Mouse (Mus musculus) small intestine, adult 2 months (tissue): ENCODE results near the gene Gm28051. TPM values are rescaled to one million over a fixed set of nuclear protein-coding genes. Genes with fewer than 3 reads are reported as not detected.

Experiments
- H3K27ac ChIP-seq: fragments of 200-500 bp; 2 replicates; pipeline ENCODE4 v1.5.1; 2012; ENCODE audit warnings: low read depth, low read length, control low read depth, inconsistent platforms; ENCODE audit not compliant: insufficient read depth
- H3K27me3 ChIP-seq: fragments of 200-500 bp; 2 replicates; pipeline ENCODE4 v1.6.1; 2012; ENCODE audit warnings: mild to moderate bottlenecking, moderate library complexity, low read length, inconsistent platforms; ENCODE audit not compliant: control insufficient read depth, insufficient read depth
- H3K36me3 ChIP-seq: fragments of 200-500 bp; 2 replicates; pipeline ENCODE4 v1.6.1; 2012; ENCODE audit warnings: mild to moderate bottlenecking, low read length, control low read depth, inconsistent platforms; ENCODE audit not compliant: control insufficient read depth, insufficient read depth
- H3K4me1 ChIP-seq: fragments of 200-500 bp; 2 replicates; pipeline ENCODE4 v1.6.1; 2012; ENCODE audit warnings: low read length, inconsistent platforms, mixed read lengths; ENCODE audit not compliant: control insufficient read depth, insufficient read depth, insufficient read length
- H3K4me3 ChIP-seq: fragments of 200-500 bp; 2 replicates; pipeline ENCODE4 v1.5.1; 2012; ENCODE audit warnings: low read depth, mild to moderate bottlenecking, control low read depth, inconsistent platforms, low read length, moderate library complexity
- CTCF ChIP-seq: fragments of 200-500 bp; IDR thresholded peaks from 2 replicates; pipeline ENCODE4 v1.5.1; 2012; ENCODE audit warnings: low read depth, mild to moderate bottlenecking, control low read depth, inconsistent platforms, low read length, moderate library complexity, mixed read lengths; ENCODE audit not compliant: insufficient replicate concordance, insufficient read length; ENCODE audit errors: extremely low read depth
- POLR2A ChIP-seq: fragments of 200-500 bp; IDR thresholded peaks from 2 replicates; pipeline ENCODE4 v1.6.1; 2012; ENCODE audit warnings: low read depth, mild to moderate bottlenecking, control low read depth, inconsistent platforms, low read length, moderate library complexity
- WGBS: fragments of 180-500 bp; shearing (Covaris S2); methylation state at CpG from one replicate; pipeline ENCODE4 v1.1.7; 2018; 5-methylcytosine and 5-hydroxymethylcytosine counted together
- polyA plus RNA-seq: library from polyadenylated mRNA; depleted of rRNA; stranded (reverse); fragments of >200 nt; gene quantifications from 2 replicates; pipeline ENCODE4 v1.2.3, GENCODE M21; 2012

The Gm28051 gene
- polyA plus RNA-seq, 1 experiment = not detected

GRCm38 (mm10) chr12:102682722-102683299 is 74.8 kb downstream of the Gm28051 start:
- 24% methylated on average over 7 of the region's 7 CpGs for WGBS
- TF ChIP-seq POLR2A (no peak), CTCF (0 out of 2 replicates have a peak, but pooled peaks have one; percentile 6)
- H3K4me3 ChIP-seq = no peak overlapping the region
- peak overlapping the region; percentile 99 for H3K27ac ChIP-seq
- peaks cover 88% of the 10 kb centered on the region for H3K4me1 ChIP-seq
- H3K36me3 ChIP-seq = peaks cover 19% of the 10 kb centered on the region
- H3K27me3 ChIP-seq = no peaks in the 10 kb centered on the region

GRCm38 (mm10) chr12:102682085-102682484 is 75.5 kb downstream of the Gm28051 start:
- no peaks in the 10 kb centered on the region for H3K27me3 ChIP-seq
- peak overlapping the region; percentile 11; the same call in 1 of the 2 replicates for H3K4me3 ChIP-seq
- 0 out of 2 replicates have a peak, but pooled peaks have one; percentile 21 for TF ChIP-seq POLR2A
- TF ChIP-seq CTCF = no peak
- WGBS = 33% methylated on average over 5 of the region's 5 CpGs
- peaks cover 19% of the 10 kb centered on the region for H3K36me3 ChIP-seq
- peaks cover 84% of the 10 kb centered on the region for H3K4me1 ChIP-seq
- H3K27ac ChIP-seq = peak overlapping the region; percentile 99

- WGBS = 33% methylated on average over 7 of the region's 7 CpGs
- H3K36me3 ChIP-seq = peaks cover 21% of the 10 kb centered on the region
- peaks cover 79% of the 10 kb centered on the region for H3K4me1 ChIP-seq
- peak overlapping the region; percentile 96 for H3K27ac ChIP-seq
- H3K4me3 ChIP-seq = peak overlapping the region; percentile 4; the same call in 1 of the 2 replicates
- peak; percentile 77 for TF ChIP-seq CTCF
- TF ChIP-seq POLR2A = no peak
- no peaks in the 10 kb centered on the region for H3K27me3 ChIP-seq
These were observed 76.0 kb downstream of the Gm28051 start for GRCm38 (mm10) chr12:102681590-102681989.

GRCm38 (mm10) chr12:102678820-102679219 is 78.7 kb downstream of the Gm28051 start:
- Histone ChIP-seq H3K4me3 (no peak overlapping the region), H3K36me3 (peaks cover 36% of the 10 kb centered on the region), H3K27me3 (no peaks in the 10 kb centered on the region), H3K4me1 (peaks cover 63% of the 10 kb centered on the region), H3K27ac (no peak overlapping the region)
- TF ChIP-seq POLR2A = no peak
- TF ChIP-seq CTCF = no peak
- WGBS = 71% methylated on average over 6 of the region's 6 CpGs

GRCm38 (mm10) chr12:102677089-102677488 is 80.5 kb downstream of the Gm28051 start:
- Histone ChIP-seq H3K27ac (no peak overlapping the region), H3K4me3 (no peak overlapping the region), H3K4me1 (peaks cover 57% of the 10 kb centered on the region), H3K27me3 (no peaks in the 10 kb centered on the region), H3K36me3 (peaks cover 39% of the 10 kb centered on the region)
- 84% methylated on average over 3 of the region's 3 CpGs for WGBS
- no peak for TF ChIP-seq CTCF
- TF ChIP-seq POLR2A = no peak

- no peak overlapping the region for H3K4me3 ChIP-seq
- peaks cover 43% of the 10 kb centered on the region for H3K4me1 ChIP-seq
- no peak overlapping the region; the same call in 1 of the 2 replicates for H3K27ac ChIP-seq
- peaks cover 38% of the 10 kb centered on the region for H3K36me3 ChIP-seq
- TF ChIP-seq CTCF = no peak
- no peak for TF ChIP-seq POLR2A
- no peaks in the 10 kb centered on the region for H3K27me3 ChIP-seq
- WGBS = 83% methylated on average over 10 of the region's 10 CpGs
These were observed 83.0 kb downstream of the Gm28051 start for GRCm38 (mm10) chr12:102674556-102674955.

- Histone ChIP-seq H3K36me3 (peaks cover 38% of the 10 kb centered on the region), H3K27ac (peak overlapping the region; percentile 39), H3K4me3 (no peak overlapping the region), H3K4me1 (peaks cover 39% of the 10 kb centered on the region), H3K27me3 (no peaks in the 10 kb centered on the region)
- 87% methylated on average over 13 of the region's 13 CpGs for whole genome bisulfite sequencing
- no peak for TF ChIP-seq CTCF
- no peak for TF ChIP-seq POLR2A
These were observed 83.4 kb downstream of the Gm28051 start for GRCm38 (mm10) chr12:102674123-102674522.
